Mouse (Mus musculus) embryonic fibroblast, embryonic 13.5 days (primary cell): ENCODE data around the gene Sorcs2.

Experiments
- CTCF ChIP-seq: IDR thresholded peaks from 2 replicates; pipeline ENCODE4 v1.5.1; 2011; ENCODE audit warnings: mild to moderate bottlenecking, control low read depth, low read length, moderate library complexity, borderline replicate concordance; ENCODE audit not compliant: insufficient read depth
- POLR2A ChIP-seq: IDR thresholded peaks from 2 replicates; pipeline ENCODE4 v1.6.1; 2011; ENCODE audit warnings: low read depth, mild to moderate bottlenecking, control low read depth, low read length, moderate library complexity

DNA sequence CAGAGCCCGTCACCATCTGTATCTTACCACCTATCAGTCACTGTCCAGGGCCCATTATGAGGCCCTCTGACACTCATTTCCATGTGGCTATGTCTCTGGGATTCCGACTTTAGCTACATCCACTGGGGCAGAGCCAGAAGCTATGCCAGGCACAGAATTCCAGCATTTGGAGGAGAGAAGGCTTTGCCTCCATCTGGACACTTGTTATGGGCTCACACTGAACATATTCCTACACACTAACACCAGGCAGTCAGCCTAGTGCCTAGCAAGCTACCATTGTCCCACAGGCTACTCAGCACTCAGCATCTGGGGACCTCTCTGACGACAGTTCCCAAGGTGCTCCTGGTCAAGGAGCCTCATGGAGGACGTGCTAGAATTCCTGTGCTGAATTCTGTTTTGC, 372.9 kb downstream of the Sorcs2 start:
- TF ChIP-seq CTCF: no peak
- no peak for TF ChIP-seq POLR2A
